Mouse (Mus musculus) spleen, postnatal 4 days (tissue): ENCODE measurements around the gene Vwf.

Experiments used
- DNase-seq, 2 experiments: peaks; one replicate each; pipeline ENCODE4 v3.0.0; 2022; ENCODE audit warnings: low spot score in 2 of 2

The Vwf gene

DNA sequence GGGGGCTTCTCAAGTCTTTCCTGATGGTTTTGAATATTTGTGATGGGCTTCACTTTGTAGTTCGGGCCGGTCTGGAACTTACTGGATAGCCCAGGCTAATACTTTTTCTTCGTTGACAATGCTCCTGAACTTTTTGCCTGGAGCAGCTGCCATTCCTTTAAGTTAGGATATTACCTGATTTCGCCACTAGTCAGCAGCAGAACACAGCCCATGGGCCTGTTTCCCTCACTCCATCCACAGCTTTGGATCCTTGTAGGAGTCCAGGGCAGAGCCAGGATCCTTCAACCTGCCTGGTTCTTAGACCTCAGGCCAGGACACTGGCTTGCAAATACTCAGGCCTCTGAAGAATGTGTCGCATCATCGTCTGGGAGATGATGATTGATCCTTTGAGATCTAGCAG is 74.2 kb downstream of the Vwf start:
- no peak for DNase-seq

DNA sequence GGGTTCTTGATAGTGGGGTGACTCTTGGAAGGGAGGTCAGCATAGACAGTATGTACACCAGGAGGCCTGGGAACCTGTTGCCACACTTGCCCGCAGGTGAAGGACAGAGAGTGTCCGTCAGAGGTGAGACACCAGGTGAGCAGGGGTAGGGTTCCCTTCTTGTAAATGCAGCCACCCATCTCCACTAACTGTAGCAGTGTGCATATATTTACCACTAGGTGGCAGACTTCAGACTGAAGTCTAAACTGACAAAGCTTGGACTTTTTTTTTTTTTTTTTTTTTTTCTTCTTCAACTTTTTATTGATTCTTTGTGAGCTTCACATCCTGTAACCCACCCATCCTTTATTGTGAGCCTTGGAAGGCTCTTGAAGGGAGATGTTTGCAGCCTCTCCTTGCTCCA is 75.9 kb downstream of the Vwf start:
- DNase-seq, result no peak

GRCm38 (mm10) chr6:125640486-125640885 is 93.9 kb downstream of the Vwf start:
- DNase-seq, result no peak

- DNase-seq, result no peak
Measured at GRCm38 (mm10) chr6:125641146-125641545, 94.6 kb downstream of the Vwf start.

GRCm38 (mm10) chr6:125648964-125649363 is 102.4 kb downstream of the Vwf start:
- DNase-seq, result no peak

DNA sequence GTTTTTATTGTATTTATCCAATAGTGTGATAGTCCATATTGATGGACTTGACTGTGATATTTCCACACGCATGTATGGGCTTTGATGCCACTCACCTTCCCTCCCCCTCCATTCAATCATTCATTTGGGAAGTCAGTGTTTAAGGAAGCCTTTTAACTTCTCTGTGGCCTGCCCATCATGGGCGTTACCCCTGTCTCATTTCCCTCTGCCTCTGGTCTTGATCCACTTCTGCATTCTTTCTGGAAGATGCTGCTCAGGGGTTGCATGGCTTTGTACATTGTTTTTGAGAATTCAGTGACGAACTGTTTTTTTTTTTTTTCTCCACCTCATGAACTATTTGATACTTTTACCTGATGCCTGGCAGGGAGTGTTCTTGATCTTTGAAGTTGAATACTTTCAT is 104.8 kb downstream of the Vwf start:
- DNase-seq, result no peak

GRCm38 (mm10) chr6:125653416-125653815 is 106.8 kb downstream of the Vwf start:
- DNase-seq, result no peak

DNA sequence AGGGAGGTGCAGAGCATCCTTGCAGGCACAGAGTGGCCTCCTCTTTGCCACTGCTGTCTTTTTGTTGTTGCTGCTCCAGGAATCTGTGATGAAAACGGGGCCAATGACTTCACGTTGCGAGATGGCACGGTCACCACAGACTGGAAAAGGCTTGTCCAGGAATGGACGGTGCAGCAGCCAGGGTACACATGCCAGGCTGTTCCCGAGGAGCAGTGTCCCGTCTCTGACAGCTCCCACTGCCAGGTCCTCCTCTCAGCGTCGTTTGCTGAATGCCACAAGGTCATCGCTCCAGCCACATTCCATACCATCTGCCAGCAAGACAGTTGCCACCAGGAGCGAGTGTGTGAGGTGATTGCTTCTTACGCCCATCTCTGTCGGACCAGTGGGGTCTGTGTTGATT is 110.3 kb downstream of the Vwf start:
- DNase-seq, result no peak

DNA sequence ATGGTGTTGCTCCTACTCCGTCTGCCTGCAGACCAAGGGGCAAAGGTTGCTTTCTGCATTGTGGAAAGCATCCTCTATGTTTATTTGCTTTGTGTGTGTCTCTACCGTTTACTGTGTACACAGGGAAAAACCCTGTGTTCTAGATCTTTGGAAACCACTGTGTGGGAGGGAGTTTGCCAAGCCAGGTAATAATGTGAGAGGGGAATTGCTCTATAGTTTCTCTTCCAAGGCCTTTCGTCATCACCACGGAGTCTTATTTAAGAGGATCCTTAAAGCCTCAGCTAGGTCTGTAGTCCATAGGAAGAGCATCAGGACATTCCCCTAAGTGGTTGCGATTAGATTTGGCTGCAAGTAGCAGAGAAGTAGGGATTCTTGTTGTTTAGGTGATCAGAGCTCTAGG is 111.4 kb downstream of the Vwf start:
- DNase-seq, result no peak

GRCm38 (mm10) chr6:125661106-125661877 is 114.7 kb downstream of the Vwf start:
- peak; percentile 59 to 87 for DNase-seq

DNA sequence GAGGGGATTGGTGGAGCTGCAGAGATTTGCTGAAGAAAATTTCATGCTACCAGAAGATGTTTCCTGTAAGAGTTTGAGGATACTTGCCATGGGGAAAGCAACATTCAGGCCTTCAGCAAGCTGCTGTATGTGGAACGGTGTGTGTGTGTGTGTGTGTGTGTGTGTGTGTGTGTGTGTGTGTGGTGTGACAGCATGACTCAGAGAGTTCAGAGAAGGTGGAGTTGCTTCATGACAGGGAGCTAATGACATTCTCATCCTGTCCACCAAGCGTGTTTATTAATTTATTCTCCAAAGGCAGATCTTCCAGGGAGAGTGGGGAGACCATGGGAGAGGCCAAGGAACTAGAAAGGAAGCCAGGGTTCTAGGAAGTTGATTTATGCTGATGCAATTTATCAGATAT is 117.3 kb downstream of the Vwf start:
- no peak for DNase-seq

DNA sequence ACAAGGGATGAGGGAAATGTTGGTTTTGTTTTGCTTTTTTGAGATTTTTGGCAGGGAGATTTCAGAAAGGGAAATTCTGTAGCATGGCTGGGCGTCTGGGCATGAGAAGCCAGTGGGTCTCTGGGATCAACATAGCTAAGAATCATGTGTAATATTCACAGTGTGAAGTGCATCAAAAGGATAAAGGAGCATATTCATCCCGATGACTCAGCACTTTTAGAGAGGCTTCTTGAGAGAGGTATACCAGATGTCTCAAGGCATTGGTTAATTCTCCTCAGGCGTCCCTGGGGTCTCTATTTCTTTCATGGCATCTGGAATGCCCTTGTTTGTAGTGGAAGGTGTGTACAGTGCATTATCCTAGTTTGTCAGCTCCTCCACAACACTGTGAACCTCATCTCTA is 125.3 kb downstream of the Vwf start:
- DNase-seq, result no peak

DNA sequence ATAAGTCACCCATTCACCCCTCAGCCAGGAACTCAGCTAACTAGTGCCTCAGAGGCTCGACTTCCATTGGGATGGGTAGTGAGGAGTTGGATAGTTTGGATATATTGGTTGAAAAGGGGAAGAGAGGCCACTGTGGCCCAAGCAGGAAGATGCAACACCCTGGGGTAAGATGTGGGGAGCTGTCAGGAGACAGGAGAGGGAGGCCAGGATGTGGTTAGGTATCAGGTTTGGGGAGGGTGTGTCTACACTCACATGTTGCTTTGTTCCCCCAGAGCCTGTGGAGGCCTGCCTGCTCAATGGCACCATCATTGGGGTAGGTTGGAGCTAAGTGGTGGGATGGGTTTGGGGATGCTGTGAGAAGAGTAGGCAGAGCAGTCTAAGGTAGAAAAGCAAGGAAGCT is 131.9 kb downstream of the Vwf start:
- no peak for DNase-seq

- no peak for DNase-seq
Measured at GRCm38 (mm10) chr6:125680613-125681012, 134.0 kb downstream of the Vwf start.

DNA sequence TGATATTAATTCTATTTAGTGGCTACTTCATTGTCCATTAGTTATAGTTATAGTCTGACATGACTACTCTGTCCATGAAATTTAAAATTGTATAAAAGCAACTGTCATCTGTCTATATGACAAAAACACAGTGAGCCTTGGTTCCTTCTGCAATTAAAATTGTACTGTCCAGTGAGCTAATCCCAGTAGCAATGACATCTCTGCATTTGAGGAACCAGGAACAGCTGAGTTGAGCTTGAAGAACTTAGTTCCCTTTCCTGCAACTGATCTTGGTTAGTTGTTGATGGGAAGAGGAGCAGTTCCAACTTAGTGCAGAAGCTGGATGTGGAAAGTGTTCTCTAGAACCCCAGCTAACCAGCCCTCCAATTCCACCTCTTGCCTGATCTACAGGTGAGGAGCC is 138.8 kb downstream of the Vwf start:
- no peak for DNase-seq

DNA sequence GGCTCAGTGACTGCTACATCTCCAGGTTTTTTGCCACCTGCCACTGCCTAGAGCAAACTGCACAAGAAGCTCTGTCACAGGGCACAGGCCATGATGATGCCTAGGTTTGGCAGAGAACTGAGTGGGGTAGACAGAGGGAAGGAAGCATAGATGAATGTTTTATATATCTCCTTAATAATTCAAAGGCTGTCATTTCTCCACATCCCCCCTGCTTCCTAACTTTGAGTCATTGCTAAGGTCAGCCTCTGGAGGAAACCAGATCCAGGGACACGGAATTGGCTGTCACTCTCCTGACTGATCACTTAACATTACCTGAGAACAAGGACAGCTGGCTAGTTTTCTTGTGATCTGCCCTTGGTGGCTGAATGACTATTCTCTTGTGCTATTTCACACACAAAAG is 141.4 kb downstream of the Vwf start:
- no peak for DNase-seq

- no peak for DNase-seq
Measured at GRCm38 (mm10) chr6:125690057-125690703, 143.6 kb downstream of the Vwf start, which contains the start of gene Ano2. Gene Ano2 (plus strand): TSS chr6:125690419.

GRCm38 (mm10) chr6:125701146-125701545 is 154.6 kb downstream of the Vwf start:
- no peak for DNase-seq

GRCm38 (mm10) chr6:125711261-125711660 is 164.7 kb downstream of the Vwf start:
- DNase-seq, result no peak

DNA sequence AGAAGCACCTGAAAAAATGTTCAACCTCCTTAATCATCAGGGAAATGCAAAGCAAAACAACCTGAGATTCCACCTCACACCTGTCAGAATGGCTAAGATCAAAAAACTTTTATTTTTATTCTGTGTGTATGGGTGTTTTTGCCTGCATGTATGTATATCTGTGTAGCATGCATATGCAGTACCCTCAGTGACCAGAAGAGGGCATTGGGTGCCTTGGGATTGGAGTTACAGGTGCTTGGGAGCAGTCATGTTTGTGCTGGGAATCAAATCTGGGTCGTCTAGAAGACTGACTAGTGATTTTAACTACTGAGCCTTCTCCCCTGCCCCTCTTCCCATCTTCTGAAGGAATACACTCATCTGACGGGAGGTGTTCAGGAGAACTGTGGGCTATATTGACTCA is 179.8 kb downstream of the Vwf start:
- peak in 1 of 2 experiments; percentile 11 for DNase-seq

DNA sequence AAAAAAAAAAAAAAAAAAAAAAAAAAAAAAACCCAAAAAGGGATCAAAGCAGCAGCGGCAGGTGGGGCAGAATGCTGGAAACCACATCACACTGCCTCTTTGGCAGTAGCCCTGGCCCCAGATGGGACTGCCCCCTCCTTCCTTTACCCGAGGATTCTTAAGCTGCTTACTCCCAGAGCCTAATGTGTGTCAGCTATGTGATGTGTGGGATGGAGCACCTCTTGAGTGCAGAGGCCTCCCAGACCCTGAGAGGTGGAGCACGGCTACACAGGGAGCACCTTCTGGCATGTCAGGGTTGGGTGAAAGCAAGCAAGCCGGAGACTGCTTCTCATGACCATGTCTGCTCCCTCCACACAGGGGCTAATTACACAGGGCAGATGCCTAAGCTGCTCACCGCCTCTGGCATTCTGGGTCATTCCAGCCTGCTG is 180.9 kb downstream of the Vwf start:
- no peak for DNase-seq

- DNase-seq, result no peak
Measured at GRCm38 (mm10) chr6:125729471-125729870, 182.9 kb downstream of the Vwf start.

DNA sequence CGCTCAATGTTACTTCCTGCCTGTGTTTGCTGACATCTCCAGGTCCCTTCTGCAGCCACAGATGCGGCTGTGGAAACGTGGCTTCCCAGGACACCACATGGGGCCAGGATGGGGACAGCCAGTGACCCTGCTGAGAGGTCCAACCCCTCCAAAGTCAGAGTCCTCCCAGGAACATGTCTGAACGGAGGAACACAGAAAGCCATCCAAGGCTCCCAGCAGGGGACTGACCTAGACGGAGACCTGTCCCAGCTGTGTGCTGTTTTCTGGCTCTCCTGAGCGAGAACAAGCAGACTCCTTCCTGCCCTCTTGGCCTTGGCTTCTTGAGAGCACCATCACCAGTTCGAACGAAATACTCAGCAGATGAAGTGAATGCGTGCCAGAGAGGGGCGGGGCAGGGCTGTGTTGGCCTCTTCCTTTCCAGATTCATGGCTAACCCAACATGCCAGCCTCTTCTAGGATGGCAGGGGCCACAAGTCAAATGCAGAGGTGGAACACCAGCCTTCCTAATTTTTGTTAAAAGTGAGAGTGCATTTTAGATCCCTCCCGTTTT is 183.5 kb downstream of the Vwf start:
- DNase-seq, result no peak
